Mouse (Mus musculus): ENCODE measurements around the gene Trpc7. TPM values are rescaled to one million over a fixed set of nuclear protein-coding genes. Genes with fewer than 3 reads are reported as not detected.

The Trpc7 gene
- polyA plus RNA-seq, 1 experiment from 2014 or later = 0.08 TPM

Other genes starting within 250 kb of the Trpc7 start
- gene Smad5, start 193.0 kb downstream of the Trpc7 start, polyA plus RNA-seq (2016; fragmentation: Nextera tagmentation; extraction: Ambion mirVana) = 24.3 and 25.7 TPM in 2 replicates
- 0.27 and 0.63 TPM in 2 replicates for gene Gm45623, start 142.2 kb downstream of the Trpc7 start, polyA plus RNA-seq (2016; fragmentation: Nextera tagmentation; extraction: Ambion mirVana)